Mouse (Mus musculus): ENCODE results near the gene Tead3.

DNA sequence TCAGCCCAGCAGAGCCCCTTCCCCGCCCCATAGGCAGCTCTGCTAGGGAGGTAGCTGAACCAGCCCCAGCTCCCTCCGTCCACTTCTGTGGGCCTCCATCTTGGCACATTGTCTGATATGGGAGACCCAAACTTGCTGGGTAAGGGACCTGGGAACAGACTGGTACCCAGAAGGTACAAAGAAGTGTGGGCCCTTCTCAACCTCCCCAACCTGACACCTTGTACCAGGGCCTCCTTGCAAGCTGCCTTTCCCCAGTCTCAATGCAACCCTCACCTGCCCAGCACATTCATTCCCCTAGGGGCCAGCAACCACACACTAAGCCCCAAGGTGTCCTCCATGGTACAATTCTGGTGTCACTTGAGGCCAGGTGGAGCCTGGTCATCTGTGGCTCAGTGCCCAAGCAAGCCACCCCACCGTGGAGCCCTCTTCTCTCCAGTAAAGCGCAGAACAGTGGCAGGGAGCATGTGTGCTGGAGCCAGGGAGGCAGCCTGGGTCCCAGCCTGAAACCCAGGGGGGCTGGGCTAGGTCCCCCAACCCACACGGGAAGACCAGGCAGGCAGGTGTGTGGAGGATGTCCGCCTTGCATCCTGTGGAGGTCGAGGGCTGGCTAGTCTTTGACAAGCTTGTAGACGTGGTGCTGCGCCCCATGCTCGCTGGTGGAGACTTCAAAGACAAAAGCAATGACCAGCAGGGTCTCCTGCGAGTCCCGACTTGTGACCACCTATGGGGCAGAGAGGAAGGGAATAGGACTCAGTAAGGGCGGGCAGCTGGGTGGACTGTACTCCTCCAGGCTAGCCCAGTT is 18.3 kb downstream of the Tead3 start:
- no peak for TF ChIP-seq CTCF (IDR thresholded peaks at IDR 0.05; ENCODE audit: low read depth, low read length)
- TF ChIP-seq POLR2A (IDR thresholded peaks at IDR 0.05; ENCODE audit: borderline replicate concordance, low read depth, low read length) = no peak

Measured in bone marrow macrophage, adult 2 months (primary cell).